Mouse (Mus musculus) layer of hippocampus, adult 11-12 months (tissue): ENCODE data around the gene Slc22a17.
A peak's percentile ranks its signal among the peaks of the same experiment; 100 is the strongest.

Experiments
- DNase-seq: peaks from one replicate; pipeline ENCODE4 v3.0.0; 2022; ENCODE audit warnings: low spot score

The Slc22a17 gene

DNA sequence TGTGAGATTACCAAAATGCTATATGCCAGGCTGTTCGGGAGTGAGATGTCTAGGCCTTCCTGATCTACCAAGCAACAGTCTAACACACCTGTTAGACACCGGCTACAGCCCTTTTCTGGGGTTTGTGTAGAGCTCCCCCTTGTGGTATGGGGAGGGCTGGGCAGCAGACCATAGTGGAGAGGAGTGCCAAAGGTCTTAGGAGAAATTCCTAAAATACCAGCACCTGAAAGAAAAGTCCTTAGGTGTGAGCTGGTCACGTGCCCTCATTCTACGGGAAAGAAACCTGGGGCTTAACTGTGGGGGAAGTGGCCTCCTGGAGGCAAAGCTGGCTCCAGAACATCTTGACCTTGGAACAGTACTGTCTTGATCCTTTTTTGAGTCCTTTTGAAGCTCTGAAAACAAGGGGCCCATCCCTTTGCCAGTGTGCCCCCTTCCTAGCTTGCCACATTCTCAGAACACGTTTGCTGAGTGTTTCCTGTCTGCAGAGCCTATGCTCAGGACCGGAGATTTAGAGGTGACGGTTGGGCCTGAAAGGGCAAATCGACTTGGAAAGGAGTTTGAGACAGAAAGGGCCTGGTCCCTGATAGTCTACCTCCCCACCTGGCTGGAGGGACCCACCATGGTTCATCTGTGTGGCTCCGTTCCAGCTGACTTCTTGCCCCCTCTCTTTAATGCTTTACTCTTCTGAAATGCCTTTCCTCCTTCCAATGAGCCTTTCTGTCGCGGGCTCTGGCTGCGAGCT, 26.7 kb upstream of the Slc22a17 start:
- DNase-seq, result peak; percentile 70

DNA sequence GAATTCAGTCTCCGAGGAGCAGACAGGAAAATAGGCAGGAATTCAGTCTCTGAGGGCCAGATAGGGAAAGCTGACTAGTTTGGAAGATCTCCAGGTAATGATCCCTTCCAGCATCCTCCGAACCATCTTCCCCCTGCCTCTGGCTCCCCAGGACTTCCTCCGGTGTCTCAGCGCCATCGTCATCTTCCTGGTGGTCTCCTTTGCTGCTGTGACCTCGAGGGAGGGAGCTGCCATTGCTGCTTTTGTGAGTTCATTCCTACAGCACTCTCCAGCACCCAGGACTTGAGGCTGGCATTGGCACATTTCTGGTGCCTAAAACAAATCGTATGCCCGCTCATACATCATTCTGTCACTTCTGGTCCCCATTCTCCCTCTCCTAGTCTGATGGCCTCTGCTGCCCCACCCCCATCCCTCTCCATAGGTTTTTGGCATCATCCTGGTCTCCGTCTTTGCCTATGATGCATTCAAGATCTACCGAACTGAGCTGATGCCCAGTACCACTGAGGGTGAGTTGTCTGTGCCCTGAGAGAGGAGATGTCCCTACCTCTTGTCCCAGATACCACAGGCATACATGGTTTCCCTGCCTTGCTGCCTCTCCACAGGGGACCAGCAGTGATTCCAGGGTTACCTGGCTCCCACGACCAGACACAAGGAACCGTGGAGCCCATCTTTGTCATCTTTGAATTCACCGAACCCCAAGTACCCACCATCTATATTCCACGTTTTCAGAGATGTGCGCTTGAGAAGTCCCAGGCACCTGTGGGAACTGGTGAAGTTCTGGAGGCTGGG, 25.7 kb upstream of the Slc22a17 start:
- no peak for DNase-seq

DNA sequence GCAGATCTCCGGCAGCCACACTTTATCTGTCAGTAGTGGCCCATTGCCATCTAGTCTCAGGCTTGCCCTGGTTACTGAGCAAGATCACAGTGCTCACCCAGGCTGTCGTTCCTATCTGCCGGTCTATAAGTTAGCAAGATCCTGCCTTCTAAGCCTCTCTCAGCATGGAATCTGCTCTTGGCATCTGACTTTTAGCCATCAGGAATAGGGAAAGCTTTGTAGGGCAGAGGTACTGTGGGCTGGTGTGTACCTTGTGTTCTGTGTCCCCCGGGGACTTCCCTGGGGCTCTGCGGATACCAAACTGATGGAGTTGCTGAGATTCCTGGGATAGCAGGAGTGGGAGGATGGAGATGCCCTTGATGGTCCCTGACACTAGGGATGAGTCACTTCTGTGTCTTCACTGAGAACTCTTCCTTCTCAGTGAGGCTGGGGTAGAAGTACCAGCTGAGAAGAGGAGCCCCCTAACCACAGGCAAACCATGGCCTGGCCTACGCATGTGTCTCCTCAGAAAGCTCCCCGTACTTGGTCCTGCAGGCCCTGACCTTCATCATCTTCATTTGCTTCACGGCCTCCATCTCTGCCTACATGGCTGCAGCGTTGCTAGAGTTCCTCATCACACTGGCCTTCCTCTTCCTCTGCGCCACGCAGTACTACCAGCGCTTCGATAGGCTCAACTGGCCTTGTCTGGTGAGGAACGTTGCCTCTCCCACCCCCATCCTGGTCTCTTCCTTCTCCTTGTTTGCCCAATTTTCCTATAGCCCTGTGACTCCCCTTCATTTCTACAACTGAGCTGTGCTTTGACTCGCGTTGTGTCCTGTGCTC, 24.6 kb upstream of the Slc22a17 start:
- DNase-seq, result no peak

DNA sequence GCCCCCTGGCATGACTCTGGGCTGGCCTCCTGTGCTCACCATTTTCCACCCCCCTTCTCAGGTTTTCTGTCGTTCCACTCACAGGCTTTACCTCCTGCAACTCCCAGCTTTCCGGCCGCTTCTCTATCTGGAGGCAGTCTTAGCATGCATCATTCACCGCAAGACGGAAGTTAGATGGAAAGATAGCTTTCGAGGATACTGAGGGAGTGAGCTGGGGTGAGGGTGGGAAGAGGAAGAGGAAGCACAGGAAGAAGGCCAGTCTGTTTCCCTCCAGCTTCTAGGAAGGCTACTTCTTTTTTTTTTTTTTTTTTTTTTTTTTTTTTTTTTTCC, 23.9 kb upstream of the Slc22a17 start:
- DNase-seq, result no peak

DNA sequence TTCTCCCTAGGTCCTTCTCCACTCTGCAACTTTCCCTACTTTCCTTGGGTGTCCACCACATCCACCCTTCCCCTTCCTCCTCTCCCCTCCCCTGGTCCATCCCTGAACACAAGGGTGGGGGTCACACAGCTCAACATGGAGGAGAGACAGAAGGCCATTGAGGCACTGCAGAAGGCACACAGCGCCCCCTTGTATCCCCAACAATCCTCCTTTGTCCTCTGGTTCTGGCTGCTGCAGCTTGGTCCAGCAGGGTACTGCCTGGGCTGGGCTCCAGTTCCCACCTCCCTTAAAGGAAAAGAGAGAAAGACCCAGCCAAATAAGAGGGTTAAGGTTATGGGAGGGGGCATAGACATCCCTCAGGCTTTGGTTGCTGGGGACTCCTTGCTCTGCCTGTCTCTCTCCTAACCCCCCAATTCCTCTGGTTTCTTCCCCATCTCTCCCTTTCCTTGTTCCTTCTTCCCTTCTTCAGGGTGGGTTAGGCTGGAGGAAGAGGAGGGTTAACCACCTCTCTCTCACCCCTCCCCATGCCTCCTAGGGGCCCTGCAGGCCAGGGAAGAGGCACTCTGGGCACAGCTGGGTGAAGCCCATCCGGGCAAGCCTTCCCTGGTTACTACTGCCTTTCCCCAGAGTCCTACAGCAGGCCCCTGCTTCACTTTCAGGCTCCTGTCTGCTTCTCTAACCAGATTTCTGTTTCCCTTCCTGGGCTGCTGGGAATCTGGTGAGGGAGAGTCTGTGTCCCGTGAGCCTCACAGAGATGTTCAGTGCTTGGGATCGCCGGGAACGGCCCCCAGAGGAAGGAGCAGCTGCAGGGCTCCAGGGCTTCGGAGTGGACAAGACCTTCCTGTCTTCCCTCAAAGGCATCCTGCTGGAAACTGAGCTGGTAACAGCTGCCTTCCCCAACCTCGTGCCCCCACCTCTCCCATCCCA, 23.2 kb upstream of the Slc22a17 start, which contains the start of gene Cmtm5:
TSS of gene Cmtm5 (plus strand) at position 358 of the 927 bp plus-strand sequence.
- peak; percentile 87 for DNase-seq

DNA sequence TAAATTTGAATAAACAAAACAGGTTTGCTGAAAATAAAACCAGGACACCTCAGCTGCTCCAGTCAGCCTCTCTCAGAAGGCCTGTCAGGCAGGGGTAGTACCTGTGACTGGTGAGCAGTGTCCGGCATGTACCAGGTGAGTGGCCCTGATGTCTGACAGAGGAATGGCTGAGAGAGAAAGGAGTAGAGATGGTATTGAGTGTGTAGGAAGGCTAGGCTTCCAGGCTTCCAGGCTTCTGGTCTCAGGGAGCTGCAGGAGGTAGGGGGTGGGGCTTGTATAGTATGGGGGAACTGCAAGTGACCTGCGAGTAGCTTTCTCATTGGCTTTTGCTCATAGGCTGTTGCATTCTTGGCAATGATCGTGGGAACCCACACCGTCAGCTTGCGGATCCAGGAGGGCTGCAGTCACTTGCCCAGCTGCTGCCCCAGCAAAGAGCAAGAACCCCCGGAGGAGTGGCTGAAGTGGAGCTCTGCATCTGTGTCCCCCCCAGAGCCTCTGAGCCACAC, 19.8 kb upstream of the Slc22a17 start, which contains the start of gene Il25:
TSS of gene Il25 (plus strand) at position 51 of the 506 bp plus-strand sequence.
- no peak for DNase-seq

DNA sequence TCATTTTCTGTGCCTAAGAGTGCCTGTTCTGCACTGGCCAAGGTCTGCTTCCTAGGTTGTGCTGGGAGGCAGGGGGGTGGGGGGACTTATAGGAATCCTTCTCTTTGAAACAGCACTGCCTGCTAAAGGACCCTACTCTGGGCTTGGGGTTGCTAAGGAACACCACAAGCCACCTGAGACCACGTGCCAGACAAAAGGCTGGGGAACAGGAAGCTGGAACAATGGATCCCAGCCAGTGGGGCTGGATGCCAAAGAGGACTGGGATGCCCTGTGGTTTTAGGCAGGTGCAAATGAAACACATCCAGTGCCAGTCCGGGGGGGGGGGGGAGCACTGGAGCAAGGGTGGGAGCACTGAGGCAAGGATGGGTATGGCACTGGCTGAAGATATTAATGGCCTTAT, 17.5 kb upstream of the Slc22a17 start:
- DNase-seq, result no peak

DNA sequence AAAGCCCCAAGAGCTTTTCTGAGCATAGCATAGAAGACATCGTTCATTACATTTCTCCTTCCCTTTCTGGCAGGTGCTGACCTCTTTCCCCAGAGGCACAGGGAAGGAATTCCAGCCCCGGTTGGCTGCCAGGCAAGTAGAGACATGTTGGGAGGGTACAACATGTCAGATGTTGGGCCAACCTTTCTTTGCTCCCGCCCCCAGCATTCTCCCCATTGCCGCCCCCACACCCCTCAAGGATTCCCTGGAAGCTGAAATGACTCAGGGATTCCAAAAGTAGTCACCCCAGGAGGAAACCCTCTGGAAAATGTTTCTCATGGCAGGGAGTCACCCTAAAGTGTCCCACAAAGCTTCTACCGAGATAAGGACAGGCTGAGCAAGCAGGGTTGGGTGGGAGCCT, 16.9 kb upstream of the Slc22a17 start:
- no peak for DNase-seq

DNA sequence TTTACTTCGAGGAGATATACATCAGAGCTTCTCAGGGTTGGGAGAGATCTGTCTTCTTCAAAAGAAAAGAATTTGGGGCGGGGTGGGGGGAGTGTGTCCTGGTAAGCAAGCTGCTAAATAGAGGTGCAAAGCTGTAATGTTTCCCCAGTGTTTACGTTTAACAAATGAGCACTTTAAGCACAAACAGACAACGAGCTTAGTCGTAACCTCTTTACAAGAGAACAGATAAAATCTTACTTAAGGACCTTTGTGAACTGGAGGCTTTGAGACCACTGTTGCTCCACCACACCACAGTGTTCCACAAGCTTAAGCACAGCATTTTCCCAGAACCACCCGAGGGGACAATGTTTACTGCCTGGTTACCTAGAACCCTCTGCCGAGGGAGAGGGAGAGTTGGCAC, 14.4 kb upstream of the Slc22a17 start:
- DNase-seq, result no peak

DNA sequence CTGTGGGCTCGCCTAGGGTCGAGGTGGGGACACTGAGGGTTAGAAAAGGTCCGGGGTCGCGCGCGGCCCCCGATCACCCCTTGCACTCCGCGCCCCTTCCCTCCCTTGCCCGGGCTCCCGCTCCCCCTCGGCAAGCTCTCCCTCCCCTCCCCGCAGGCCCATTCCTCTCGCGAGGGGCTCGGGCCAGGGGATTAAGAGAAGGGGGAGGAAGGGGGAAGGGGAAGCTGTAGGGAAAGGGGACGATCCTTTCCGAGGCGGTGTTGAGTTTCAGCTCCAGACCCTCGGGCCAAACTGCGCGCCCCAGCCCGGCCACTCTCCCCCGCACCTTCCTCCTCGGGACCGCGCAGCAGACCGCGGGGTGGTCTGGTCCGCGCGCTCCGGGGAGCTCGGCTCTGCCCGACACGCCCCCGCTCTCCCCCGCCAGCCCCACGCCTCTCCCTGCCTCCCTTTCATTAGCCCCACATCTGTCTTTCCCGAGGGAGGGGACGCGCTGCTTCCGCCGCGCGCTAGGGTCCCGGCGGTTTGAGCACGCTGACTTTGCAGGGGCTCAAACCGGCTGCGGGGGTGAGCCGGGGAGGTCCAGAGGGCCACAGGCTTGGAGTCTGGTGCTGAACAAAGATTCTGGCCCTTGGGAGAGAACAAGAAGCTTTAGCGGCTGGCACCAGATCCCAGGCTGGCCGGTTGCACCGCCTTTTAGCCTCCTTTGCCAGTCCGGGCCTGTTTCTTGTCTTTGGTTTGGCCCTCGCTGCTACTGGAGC, 13.6 kb upstream of the Slc22a17 start:
- no peak for DNase-seq

DNA sequence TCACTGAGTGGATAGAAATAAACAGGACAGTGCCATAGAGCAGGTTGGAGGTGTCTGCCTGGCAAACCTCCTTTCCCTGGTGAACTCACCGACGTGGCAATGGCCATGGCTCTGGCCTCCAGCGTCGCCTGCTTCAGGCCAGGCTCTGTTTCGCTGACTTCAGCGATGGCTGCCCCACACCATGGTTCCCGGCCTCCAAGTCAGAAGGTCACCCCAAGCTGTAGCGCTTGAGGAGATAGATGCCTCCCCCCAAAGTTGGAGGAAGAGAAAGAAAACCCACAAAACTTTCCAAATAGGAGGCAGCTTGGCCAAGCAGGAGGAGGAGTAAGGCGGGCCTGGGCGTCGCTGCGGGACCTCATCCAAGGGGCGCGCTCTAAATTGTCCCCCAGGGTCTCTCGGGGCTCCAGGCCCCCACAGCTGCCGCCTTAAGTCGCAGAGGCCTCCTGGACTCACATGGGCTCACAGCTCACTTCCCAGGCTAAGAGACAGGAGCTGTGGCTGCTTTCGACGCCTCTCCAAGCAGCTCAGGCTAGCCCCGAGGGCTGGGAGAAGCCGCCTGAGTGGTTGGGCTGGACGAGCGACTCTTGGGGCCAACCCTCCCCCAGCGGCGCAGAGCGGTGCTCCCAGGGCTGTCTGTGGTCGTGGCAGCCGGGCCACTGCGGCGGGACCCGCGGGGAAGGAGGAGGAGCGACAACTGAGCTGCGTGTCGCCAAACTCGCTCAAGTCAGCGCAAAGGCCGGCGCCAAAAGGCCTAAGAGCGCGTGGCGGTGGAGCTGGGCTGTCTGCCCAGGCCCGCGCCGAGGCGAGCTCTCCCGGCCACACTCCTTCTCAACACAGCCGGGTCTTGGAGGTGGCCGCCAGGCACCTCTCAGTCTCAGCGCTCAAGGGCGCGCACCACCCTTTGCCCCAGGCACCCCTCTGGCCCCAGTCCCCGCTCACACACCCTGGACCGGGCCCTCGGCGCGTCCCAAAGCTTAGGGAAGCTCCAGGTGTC, 12.7 kb upstream of the Slc22a17 start, which contains the start of gene Efs:
TSS of gene Efs (minus strand) at position 778 of the 994 bp plus-strand sequence.
- peak; percentile 53 for DNase-seq

DNA sequence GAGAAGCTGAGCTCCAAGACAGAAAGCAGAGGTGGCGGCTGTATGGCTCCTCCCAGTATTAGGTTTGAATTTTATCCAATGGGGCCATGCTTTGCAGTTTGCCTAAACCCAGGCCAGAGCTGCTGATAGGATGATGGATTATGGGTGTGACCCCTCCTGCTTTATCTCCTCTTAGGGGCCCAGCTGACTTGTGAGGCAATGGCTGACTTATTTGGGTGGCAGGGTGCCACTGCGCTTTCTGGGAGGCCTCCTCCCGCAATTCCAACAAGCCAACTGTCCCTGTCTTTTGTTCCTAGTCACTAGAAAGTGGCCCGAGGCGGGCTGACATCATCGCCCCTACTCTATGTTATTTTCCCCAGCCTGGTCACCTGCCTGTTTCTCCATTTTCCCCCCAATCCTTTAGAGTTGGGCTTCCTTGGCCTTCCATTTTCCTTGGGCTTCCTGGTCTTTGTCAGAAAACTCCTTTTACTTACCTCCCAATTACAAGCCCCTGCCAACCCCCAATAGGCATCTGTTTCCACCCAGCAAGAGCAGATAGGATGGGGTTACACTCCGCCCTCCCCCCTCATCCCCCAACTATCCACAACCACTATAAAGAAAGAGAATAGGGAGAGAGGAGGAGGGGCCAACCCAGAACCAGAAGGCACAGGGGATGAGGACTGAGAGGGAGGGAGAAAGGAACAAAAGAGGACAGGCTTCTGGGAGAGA, 11.9 kb upstream of the Slc22a17 start:
- no peak for DNase-seq

DNA sequence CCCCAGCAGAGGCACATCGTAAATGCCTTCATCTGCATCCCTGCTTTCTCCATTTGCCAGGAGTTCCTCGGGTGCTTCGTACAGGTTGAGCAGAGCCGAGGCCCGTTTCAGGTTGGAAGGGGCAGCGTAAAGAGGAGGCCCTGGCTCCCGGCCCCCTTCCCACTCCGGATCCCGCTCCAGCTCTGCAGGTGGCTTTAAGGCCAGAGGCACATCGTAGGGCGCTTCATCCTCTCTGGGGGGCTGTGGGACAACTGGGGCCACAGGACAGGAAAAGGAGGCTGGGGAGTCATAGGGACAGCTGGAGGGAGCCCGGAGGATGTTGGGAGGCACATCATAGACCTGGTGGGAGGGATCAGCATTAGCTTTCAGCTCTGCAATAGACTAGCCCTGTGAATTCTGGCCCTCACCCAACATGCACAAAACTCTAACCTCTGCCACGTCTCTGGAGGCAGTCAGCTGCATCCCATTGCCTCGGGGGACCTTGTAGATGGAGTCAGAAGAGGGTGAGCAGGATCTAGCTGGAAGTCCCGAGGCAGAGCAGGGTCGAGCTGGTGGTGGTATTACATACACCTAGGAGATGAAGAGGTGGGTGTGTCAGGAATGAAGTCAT, 7.2 kb upstream of the Slc22a17 start:
- DNase-seq, result no peak

DNA sequence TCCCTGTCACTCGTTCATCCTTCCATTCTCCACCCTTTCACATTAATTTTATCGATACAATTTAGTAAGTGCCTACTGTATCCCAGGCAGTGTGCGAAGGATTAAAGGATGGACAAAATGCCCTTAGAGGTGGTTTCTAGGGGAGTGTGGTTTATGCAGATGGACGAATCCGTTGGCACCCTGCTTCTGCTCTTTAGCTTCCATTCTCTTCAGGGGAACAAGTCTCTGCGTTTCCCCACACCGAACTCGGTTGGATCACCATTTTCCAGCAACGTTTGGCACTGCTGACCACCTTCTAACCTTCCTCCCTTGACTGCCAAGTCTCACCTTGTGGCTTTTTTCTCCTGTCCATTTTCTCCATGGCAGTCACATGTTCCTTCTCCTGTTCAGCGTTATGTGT, 411 bp upstream of the Slc22a17 start:
- DNase-seq, result no peak

DNA sequence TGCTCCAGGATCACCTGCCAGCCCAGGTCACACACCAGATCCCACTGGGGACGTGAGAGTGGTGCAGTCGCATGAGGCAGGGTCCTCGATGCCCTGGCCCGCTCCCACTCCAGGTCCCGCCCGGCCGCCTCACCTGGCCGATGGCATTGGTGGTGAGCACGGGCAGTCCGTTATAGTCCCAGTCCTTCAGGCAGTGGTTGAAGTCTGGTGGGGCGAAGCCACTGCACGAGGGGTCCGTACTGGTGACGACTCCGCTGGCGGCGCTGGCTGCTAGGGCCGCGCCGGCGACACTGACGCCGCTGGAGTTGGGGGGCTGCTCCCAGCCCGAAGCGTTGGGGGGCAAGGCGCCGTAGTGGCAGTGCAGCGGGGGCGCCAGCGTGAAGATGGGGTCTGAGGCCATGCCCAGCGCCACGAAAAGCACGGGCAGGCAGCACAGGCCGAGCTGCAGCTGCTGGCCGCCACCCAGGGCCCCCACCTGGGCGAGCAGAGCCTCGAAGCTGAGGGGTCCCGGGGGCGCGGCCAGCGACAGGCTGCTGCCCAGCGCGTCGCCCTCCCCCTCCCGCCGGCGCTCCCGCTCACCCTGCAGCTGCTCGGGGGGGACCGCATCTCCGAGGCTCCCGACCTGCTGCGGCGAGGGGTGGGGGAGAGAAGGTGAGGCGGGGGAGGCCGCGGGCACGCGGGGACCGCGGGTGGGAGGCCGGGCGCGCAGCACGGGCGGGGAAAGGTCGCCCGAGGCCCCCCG, 652 bp downstream of the Slc22a17 start:
- no peak for DNase-seq

DNA sequence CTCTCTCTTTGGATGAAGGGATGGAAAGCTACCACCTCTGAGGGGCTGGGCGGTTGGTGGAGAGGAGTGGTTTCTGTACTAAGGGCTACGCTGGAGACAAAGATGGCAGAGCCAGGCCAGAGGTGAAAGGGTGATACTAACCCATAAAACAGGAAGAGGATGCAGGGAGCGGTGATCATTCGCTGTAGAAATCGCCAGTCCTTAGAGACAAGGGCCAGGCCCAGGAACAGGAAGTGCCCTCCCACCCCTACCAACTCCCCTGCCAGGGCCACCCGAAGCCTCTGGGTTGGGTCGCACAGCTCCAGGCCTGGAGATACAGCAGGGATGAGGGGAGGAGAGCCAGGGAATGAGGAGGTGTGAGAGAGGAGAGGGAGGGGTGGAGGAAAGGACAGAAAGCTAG, 4.2 kb downstream of the Slc22a17 start:
- no peak for DNase-seq

DNA sequence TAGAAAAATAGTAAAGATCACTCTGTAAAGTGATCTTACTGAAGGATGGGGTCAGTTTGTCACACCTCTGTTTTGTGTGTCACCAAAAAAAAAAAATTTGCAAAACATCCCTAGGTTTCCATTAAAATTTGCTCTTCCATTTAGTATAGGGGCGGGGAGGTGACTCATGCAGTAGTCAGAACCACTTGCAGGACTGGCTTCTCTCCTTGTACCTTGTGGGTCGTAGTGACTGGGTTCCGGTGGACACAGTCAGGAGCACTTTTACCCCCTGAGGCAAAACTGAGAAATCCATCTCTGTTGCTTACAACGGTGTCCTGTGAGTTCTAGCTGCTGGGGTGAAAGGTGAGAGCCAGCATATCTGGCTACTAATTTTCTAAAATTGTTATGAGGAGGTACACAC, 9.3 kb downstream of the Slc22a17 start:
- DNase-seq, result no peak
